Mouse (Mus musculus): ENCODE data around the gene Rnaset2a.
"Not testable (repeated sequence)": the region's sequence is repeated elsewhere in the genome, so short reads cannot be mapped to it uniquely, and the experiment has no call there.

The Rnaset2a gene

GRCm38 (mm10) chr17:8138116-8138515, 9.8 kb downstream of the Rnaset2a start:
- DNase-seq (ENCODE audit: low read depth, low spot score) = not testable (repeated sequence)

GRCm38 (mm10) chr17:8130849-8131248, 17.0 kb downstream of the Rnaset2a start:
- DNase-seq (ENCODE audit: low read depth, low spot score) = not testable (repeated sequence)

GRCm38 (mm10) chr17:8129578-8129977, 18.3 kb downstream of the Rnaset2a start:
- not testable (repeated sequence) for DNase-seq (ENCODE audit: low read depth, low spot score)

- DNase-seq (ENCODE audit: low read depth, low spot score) = not testable (repeated sequence)
These were observed 19.4 kb downstream of the Rnaset2a start for GRCm38 (mm10) chr17:8128326-8128993.

GRCm38 (mm10) chr17:8124586-8124985, 23.3 kb downstream of the Rnaset2a start:
- DNase-seq (ENCODE audit: low read depth, low spot score) = not testable (repeated sequence)

GRCm38 (mm10) chr17:8122974-8123373, 24.9 kb downstream of the Rnaset2a start:
- not testable (repeated sequence) for DNase-seq (ENCODE audit: low read depth, low spot score)

GRCm38 (mm10) chr17:8116928-8117327, 31.0 kb downstream of the Rnaset2a start:
- not testable (repeated sequence) for DNase-seq (ENCODE audit: low read depth, low spot score)

GRCm38 (mm10) chr17:8116378-8116777, 31.5 kb downstream of the Rnaset2a start:
- DNase-seq (ENCODE audit: low read depth, low spot score) = not testable (repeated sequence)

GRCm38 (mm10) chr17:8112199-8112598, 35.7 kb downstream of the Rnaset2a start:
- DNase-seq (ENCODE audit: low read depth, low spot score) = not testable (repeated sequence)

- not testable (repeated sequence) for DNase-seq (ENCODE audit: low read depth, low spot score)
These were observed 46.6 kb downstream of the Rnaset2a start for GRCm38 (mm10) chr17:8101297-8101609.

GRCm38 (mm10) chr17:8100405-8101296, 47.2 kb downstream of the Rnaset2a start:
- DNase-seq (ENCODE audit: low read depth, low spot score) = not testable (repeated sequence)

- DNase-seq (ENCODE audit: low read depth, low spot score) = not testable (repeated sequence)
These were observed 51.7 kb downstream of the Rnaset2a start for GRCm38 (mm10) chr17:8096199-8096598.

GRCm38 (mm10) chr17:8095653-8096052, 52.2 kb downstream of the Rnaset2a start:
- DNase-seq (ENCODE audit: low read depth, low spot score) = not testable (repeated sequence)

GRCm38 (mm10) chr17:8092537-8093526, 55.1 kb downstream of the Rnaset2a start:
- not testable (repeated sequence) for DNase-seq (ENCODE audit: low read depth, low spot score)

GRCm38 (mm10) chr17:8091320-8091719, 56.6 kb downstream of the Rnaset2a start:
- DNase-seq (ENCODE audit: low read depth, low spot score) = not testable (repeated sequence)

GRCm38 (mm10) chr17:8069847-8070246, 78.0 kb downstream of the Rnaset2a start:
- DNase-seq (ENCODE audit: low read depth, low spot score) = not testable (repeated sequence)
